Mouse (Mus musculus) liver, adult (tissue): ENCODE data around the gene Cntnap5c.

Experiments used
- GATA4 ChIP-seq: IDR thresholded peaks from 2 replicates; pipeline ENCODE4 v1.6.1; 2014; ENCODE audit warnings: mild to moderate bottlenecking, low read length; ENCODE audit not compliant: insufficient replicate concordance

Gene Cntnap5c

GRCm38 (mm10) chr17:57988420-57988819, 219.1 kb downstream of the Cntnap5c start:
- TF ChIP-seq GATA4, result no peak

GRCm38 (mm10) chr17:57996461-57996860, 227.1 kb downstream of the Cntnap5c start:
- TF ChIP-seq GATA4, result no peak

GRCm38 (mm10) chr17:57999080-57999479, 229.7 kb downstream of the Cntnap5c start:
- no peak for TF ChIP-seq GATA4

- no peak for TF ChIP-seq GATA4
These were observed 233.5 kb downstream of the Cntnap5c start for GRCm38 (mm10) chr17:58002845-58003244.

GRCm38 (mm10) chr17:58003322-58003721, 234.0 kb downstream of the Cntnap5c start:
- no peak for TF ChIP-seq GATA4

GRCm38 (mm10) chr17:58004491-58004890, 235.1 kb downstream of the Cntnap5c start:
- no peak for TF ChIP-seq GATA4

- no peak for TF ChIP-seq GATA4
These were observed 271.8 kb downstream of the Cntnap5c start for GRCm38 (mm10) chr17:58041178-58041577.

GRCm38 (mm10) chr17:58045149-58045548, 275.8 kb downstream of the Cntnap5c start:
- no peak for TF ChIP-seq GATA4

- no peak for TF ChIP-seq GATA4
These were observed 300.5 kb downstream of the Cntnap5c start for GRCm38 (mm10) chr17:58069912-58070311.

GRCm38 (mm10) chr17:58082676-58083075, 313.3 kb downstream of the Cntnap5c start:
- TF ChIP-seq GATA4, result no peak

- no peak for TF ChIP-seq GATA4
These were observed 335.1 kb downstream of the Cntnap5c start for GRCm38 (mm10) chr17:58104505-58104904.

- no peak for TF ChIP-seq GATA4
These were observed 338.5 kb downstream of the Cntnap5c start for GRCm38 (mm10) chr17:58107901-58108300.

- no peak for TF ChIP-seq GATA4
These were observed 339.0 kb downstream of the Cntnap5c start for GRCm38 (mm10) chr17:58108335-58108734.

- no peak for TF ChIP-seq GATA4
These were observed 417.8 kb downstream of the Cntnap5c start for GRCm38 (mm10) chr17:58187171-58187570.

- no peak for TF ChIP-seq GATA4
These were observed 431.8 kb downstream of the Cntnap5c start for GRCm38 (mm10) chr17:58201148-58201547.

- TF ChIP-seq GATA4, result no peak
These were observed 498.7 kb downstream of the Cntnap5c start for GRCm38 (mm10) chr17:58268058-58268457.

GRCm38 (mm10) chr17:58351310-58351709, 581.9 kb downstream of the Cntnap5c start:
- TF ChIP-seq GATA4, result no peak

- no peak for TF ChIP-seq GATA4
These were observed 586.9 kb downstream of the Cntnap5c start for GRCm38 (mm10) chr17:58356224-58356623.
